ENCODE assay signal across 8 mouse cellular contexts in genomic region chr17:48001586-48002361, GRCm38 (mm10). TPM values are rescaled to one million over a fixed set of nuclear protein-coding genes. Genes with fewer than 3 reads are reported as not detected.
DNase-seq lines count a peak whose midpoint lies in the region; ATAC-seq lines count a peak whose summit lies in the region.

No protein-coding gene starts in this region.

- peak; percentile 86 for ATAC-seq in cerebellum, adult (ENCODE audit: insufficient number of reproducible peaks, low FRiP score, low TSS enrichment)
- ATAC-seq in forebrain, embryonic 15.5 days (replicated peaks) = peak; percentile 94

- peak overlapping the region; percentile 39 for H3K9ac ChIP-seq in forebrain, embryonic 15.5 days (replicated peaks)

- no peaks in the 10 kb centered on the region for H3K27me3 ChIP-seq in forebrain, embryonic 15.5 days
- peaks cover 51% of the 10 kb centered on the region for H3K27me3 ChIP-seq in hindbrain, embryonic 10.5 days (ENCODE audit: insufficient read depth, poor library complexity, severe bottlenecking)

- DNase-seq in right cerebral cortex, adult 18-20 months = peak; percentile 28
- no peak for DNase-seq in right cerebral cortex, postnatal 25 days
- peak; percentile 74 for DNase-seq in hindbrain, embryonic 10.5 days (ENCODE audit: low spot score)
- DNase-seq in layer of hippocampus, adult 9-10 months (ENCODE audit: low spot score) = peak; percentile 10
- DNase-seq in lung, postnatal 36 days = peak; percentile 93
- peak; percentile 33 for DNase-seq in retina, postnatal 7 days (ENCODE audit: low read depth, low spot score)

- 3% methylated on average over 21 of the region's 21 CpGs for WGBS in forebrain, embryonic 15.5 days
- 8% methylated on average over 21 of the region's 21 CpGs for WGBS in hindbrain, embryonic 10.5 days

- H3K27ac ChIP-seq in forebrain, embryonic 15.5 days (replicated peaks) = peak overlapping the region; percentile 55
- H3K27ac ChIP-seq in hindbrain, embryonic 10.5 days = peak overlapping the region; percentile 85

- H3K4me2 ChIP-seq in forebrain, embryonic 15.5 days (replicated peaks) = peak overlapping the region; percentile 54

- H3K4me3 ChIP-seq in forebrain, embryonic 15.5 days = peak overlapping the region; percentile 38
- peak overlapping the region; percentile 46 for H3K4me3 ChIP-seq in hindbrain, embryonic 10.5 days

- H3K4me1 ChIP-seq in forebrain, embryonic 15.5 days = peaks cover 5% of the 10 kb centered on the region
- peaks cover 76% of the 10 kb centered on the region for H3K4me1 ChIP-seq in hindbrain, embryonic 10.5 days (replicated peaks)

- no peaks in the 10 kb centered on the region for H3K36me3 ChIP-seq in forebrain, embryonic 15.5 days
- no peaks in the 10 kb centered on the region for H3K36me3 ChIP-seq in hindbrain, embryonic 10.5 days

- H3K9me3 ChIP-seq in forebrain, embryonic 15.5 days = no peaks in the 10 kb centered on the region
- no peaks in the 10 kb centered on the region for H3K9me3 ChIP-seq in hindbrain, embryonic 10.5 days

RNA-seq across cellular contexts. Expression of gene 1700122O11Rik, which starts 36.3 kb away (rescaled TPM):
- polyA plus RNA-seq in forebrain, embryonic 15.5 days (2015; fragmentation: Nextera tagmentation; extraction: Ambion mirVana) = not detected in 2 replicates
- not detected in 2 replicates for polyA plus RNA-seq in hindbrain, embryonic 10.5 days (2016; fragmentation: Nextera tagmentation; extraction: Ambion mirVana)
